Mouse (Mus musculus): ENCODE results near the gene Gsg1l.

GRCm38 (mm10) chr7:125883232-125883631 lies 199.0 kb downstream of the Gsg1l start:
- TF ChIP-seq CTCF (IDR thresholded peaks at IDR 0.05; ENCODE audit: low read depth, low read length): no peak
- no peak for TF ChIP-seq EP300 (IDR thresholded peaks at IDR 0.05; ENCODE audit: insufficient read depth, low read depth, low read length)
- TF ChIP-seq POLR2A (IDR thresholded peaks at IDR 0.05; ENCODE audit: insufficient read depth, low read length): no peak

Measured in ES-Bruce4 (cell line).